Mouse (Mus musculus) cerebellum, adult (tissue): ENCODE results near the gene Srsf9.
"Not testable (repeated sequence)": the region's sequence is repeated elsewhere in the genome, so short reads cannot be mapped to it uniquely, and the experiment has no call there.

Experiments
- ATAC-seq: cut with Nextera tagmentation; 2 replicates; pipeline ENCODE4 v1.9.2; 2017; ENCODE audit warnings: mild to moderate bottlenecking, moderate library complexity, mixed read lengths; ENCODE audit not compliant: insufficient number of reproducible peaks, low FRiP score, low TSS enrichment

Srsf9 gene

DNA sequence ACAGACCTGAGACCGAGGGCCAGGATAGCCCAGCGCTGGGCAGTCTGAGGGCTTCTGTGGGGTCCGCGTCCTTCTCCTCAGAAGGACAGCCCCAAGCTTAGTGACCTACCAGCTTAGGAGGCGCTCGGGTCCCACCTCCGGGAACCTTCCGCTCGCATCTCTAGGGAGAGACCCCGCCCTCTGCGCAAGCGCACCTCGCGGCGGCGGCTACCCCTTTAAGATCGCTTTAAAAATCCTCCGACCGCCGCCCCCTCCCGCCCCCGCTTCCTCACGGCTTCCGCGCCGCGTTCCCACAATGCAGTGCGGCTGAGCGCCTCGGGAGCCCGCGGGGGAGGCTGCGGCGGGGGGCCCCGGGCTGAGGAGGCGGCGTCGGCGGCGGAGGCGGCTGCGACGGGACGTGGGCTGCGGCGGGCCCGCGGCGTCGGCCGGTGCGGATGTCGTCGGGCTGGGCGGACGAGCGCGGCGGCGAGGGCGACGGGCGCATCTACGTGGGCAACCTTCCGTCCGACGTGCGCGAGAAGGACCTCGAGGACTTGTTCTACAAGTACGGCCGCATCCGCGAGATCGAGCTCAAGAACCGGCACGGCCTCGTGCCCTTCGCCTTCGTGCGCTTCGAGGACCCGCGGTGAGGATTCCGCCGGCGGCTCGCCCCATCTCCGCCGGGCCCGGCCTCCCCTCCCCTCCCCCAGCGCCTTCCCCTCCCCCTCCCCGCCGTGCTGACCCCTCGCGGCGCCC lies at the start of gene Srsf9:
Gene Srsf9 (plus strand): TSS at position 303 of the 735 bp plus-strand sequence.
- ATAC-seq = peak; percentile 89

DNA sequence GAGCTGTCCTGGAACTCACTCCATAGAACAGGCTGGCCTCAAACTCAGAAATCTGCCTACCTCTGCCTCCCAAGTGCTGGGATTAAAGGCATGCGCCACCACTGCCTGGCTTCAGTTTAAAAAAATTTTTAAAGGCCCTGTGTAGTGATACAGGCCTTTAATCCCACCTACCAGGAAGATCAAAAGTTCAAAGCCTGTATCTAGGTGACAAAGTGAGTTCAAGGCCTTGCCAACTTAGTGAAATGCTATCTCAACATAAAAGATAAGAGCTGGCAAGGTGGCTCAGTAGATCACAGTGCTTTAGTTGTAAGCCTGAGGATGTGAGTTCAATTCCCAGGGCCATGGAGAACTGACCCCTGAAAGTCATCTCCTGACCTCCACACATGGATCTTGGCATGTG lies 48.9 kb upstream of the Srsf9 start:
- no peak for ATAC-seq

DNA sequence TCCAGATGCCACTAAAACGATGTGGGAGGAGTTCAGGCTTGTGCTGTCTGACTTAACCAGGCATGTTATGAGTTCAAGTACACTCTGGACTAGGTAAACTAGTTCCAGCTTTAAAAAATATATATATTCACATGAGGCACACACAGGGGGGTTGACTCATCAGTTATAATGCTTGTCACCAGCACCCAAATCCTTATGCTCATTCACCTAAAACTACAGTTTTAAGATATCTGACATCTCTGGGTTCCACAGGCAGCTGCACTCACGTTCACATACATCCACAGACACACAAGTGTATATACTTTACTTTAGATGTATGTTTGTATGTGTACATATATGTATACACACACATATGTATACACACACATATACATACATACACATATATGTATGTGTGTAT lies 48.2 kb upstream of the Srsf9 start:
- no peak for ATAC-seq

DNA sequence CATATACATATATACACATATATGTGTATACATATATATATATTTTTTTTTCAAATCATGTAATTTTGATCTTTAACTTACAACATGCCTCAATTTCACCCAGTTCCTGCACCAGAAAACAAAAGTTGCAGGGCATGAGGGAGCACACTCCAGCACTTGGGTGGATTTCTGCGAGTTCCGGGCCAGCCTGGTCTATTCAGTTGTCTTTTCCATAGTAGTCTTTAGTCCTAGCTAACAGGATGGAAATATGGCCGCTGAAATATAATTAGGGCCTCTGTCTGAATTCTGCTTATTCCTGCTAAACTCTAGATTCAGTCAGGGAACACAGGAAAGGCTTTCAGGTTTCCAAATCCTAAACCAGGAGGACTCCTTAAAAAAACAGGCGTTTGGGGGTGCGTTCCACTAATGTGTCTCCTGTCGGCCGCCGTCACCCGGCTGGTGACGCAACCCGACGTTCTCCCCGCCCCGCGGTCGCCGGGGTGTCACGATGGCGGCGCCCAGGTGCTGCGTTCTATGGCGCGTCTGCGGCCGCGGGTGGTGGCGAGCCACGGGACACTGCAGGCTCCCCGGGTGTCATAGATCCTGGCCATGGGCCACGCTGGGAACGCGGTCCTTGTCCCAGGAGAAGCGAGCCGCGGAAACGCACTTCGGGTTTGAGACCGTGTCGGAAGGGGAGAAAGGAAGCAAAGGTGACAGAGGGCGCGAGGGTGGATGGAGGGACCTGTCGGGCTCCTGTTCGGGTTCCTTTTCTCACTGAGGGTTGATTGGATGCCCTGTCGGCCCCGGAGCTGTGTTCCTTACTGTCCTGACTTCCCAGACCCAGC lies 47.5 kb upstream of the Srsf9 start, which contains the start of gene Coq5:
Gene Coq5 (plus strand): TSS at position 441 of the 824 bp plus-strand sequence.
- ATAC-seq = peak; percentile 49; the same call in 1 of the 2 replicates

- ATAC-seq = no peak
Observed at GRCm38 (mm10) chr5:115280050-115280687, 46.8 kb upstream of the Srsf9 start.

DNA sequence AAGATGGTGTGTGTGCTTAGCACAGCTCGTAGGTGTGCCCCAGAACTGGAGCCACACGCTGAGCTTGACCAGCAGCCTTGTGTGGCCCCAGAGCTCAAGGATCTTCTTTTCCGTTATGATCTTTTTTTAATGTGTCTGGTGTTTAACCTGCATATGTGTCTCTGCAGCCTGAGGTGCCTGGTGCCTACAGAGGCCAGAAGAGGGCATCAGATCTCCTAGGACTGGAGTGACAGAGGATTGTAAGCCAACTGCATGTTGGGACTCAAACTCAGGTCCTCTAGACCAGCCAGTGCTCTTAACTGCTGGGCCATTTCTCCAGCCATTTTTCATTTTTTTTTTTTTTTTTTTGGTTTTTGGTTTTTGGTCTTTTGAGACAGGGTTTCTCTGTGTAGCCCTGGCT lies 42.2 kb upstream of the Srsf9 start:
- no peak for ATAC-seq

GRCm38 (mm10) chr5:115294173-115294572 lies 32.8 kb upstream of the Srsf9 start:
- no peak for ATAC-seq

GRCm38 (mm10) chr5:115296347-115296746 lies 30.6 kb upstream of the Srsf9 start:
- no peak for ATAC-seq

DNA sequence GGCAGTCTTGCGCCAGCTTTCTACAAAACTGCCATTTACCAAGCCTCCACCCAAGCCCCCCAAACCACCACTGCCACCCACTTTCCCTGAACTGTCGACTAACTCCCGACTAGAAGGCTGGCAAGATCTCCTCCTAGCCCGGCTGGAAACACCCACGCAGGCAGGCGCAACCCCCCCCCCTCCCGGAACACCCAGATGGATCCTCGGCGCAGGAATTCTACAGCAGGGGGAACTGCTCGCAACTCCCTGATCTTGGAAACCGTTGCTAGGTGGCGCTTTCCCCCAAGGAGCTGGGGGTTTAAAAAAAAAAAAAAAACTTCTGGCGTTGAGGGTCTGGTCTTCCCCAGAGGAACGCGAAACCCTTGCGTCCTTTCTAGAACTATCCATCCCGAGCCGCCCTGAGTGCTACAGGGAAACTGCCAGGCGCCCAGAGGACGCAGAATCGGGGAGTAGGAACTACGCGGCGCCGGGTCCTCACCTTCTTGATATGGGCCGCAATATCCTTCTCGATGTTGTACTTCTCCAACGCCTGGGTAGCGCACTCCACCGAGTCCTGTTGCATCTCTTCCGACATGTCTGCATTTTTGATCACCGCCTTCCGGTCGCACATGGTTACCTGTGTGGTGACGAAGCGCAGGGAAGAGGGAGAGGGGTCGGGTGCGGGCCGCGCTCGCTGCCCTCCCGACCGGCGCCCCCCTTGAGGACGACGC lies 26.8 kb upstream of the Srsf9 start:
- ATAC-seq = peak; percentile 61; the same call in 1 of the 2 replicates

DNA sequence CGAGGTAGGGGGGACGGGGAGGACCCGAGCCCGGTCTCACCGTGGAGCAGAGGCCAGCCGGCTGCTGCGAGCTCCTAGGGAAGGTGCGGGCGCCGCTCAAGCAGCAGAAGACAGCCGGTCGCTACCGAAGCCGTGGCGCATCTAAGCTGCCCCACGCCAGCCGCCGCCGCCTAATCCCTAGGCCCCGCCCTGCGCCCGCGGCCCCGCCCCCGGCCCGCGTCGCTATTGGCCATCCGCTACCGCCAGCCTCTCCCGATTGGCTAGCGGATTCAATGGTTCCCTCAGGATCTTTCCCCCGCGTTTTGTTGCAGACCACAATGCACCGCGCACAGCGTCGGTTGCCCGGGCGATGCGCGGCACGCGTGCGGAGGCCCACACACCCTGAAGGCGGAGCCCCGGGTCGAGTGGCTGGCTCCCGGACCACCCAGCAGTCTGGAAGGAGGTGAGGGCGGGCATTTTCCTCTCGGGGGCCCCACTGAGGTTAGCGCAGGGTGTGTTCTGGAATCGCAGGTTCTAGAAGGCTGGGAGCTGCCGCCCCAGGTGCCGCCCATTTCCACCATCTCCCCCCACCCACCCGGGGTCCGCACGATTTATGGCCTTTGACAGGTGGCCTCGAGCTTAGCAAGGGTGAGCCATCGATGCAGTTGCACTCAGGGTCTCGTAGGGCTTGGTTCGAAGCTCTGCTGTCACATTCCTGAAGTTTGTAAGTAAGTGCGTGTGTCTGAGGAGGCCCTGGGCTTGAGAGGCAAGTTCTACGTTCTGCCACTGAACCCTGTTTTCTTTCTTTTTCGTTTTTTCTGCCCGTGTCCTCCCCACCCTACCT lies 26.0 kb upstream of the Srsf9 start, which contains the start of gene Dynll1:
Gene Dynll1 (minus strand): TSS at position 208 of the 823 bp plus-strand sequence.
- ATAC-seq = peak; percentile 88

GRCm38 (mm10) chr5:115301615-115302014 lies 25.4 kb upstream of the Srsf9 start:
- ATAC-seq = no peak

DNA sequence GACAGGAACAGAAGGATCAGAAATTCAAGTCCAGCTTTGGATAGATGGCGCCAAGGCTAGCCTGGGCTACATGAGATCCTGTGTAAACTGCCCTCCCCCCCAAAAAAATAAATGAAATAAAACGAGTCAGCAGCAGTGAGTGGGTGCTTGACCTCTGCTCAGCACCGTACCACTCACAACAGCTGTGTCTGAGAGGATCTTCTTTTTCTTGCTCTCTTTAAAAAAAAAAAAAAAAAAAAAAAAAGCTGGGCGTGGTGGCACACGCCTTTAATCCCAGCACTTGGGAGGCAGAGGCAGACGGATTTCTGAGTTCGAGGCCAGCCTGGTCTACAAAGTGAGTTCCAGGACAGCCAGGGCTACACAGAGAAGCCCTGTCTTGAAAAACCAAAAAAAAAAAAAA lies 24.8 kb upstream of the Srsf9 start:
- ATAC-seq = not testable (repeated sequence)

DNA sequence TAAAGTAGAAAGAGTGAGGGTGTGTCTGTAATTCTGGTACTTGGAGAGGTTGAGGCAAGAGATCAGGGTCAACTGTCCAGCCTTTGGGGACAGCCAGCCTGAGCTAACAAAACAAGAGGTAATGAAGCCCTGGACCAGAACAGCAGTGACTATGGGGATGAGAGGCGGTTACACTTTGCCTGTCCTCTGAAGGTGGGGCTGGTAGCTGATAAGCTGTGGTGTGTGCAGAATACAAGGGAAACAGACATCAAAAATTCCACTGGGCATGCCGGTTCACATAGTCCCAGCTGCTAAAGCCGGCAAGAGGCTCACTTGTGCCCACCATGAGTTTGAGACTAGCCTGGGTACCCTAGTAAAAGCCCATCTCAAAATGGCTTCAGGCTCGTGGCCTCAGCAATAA lies 14.6 kb upstream of the Srsf9 start:
- no peak for ATAC-seq

DNA sequence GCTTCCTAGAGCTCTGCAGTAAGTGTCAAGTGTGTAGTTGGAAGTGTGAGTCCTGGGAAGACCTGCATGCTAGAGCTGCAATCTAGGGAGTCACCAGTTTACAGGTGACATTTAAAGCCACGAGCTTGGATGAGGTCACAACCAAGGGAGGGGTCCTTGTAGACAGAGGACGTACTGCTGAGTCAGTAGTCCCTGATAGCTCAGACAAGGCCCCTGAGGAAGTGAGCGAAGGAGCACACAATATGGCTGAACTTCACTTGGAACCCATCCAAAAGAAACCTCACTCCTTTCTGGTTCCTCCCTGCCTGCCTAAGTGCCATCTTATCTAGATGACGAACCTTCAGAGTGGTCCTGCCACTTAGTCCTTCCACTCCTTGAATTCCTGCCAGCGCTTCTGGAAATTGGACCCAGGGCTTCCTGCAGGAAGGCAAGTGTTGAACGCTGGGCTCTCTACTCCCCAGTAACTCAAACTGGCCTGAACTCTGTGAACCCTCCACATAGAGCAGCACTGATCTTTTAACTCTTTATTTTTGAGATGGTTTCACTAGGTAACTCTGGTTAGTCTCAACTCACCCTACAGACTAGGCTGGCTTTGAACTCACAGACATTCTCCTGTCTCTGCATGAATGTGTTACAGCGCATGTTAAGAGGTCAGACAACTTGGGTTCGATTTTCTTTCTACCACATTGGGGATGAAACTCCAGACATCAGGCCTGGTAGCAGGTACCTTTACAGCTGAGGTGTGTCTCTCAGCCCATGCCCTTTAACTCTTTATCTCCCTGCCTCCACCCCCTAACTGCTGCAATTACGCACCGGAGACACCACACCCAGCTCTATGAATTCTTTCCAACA lies 13.9 kb upstream of the Srsf9 start:
- ATAC-seq = no peak

GRCm38 (mm10) chr5:115313668-115313943 lies 13.4 kb upstream of the Srsf9 start:
- ATAC-seq = no peak

GRCm38 (mm10) chr5:115316968-115317644 lies 9.9 kb upstream of the Srsf9 start:
- ATAC-seq = no peak

DNA sequence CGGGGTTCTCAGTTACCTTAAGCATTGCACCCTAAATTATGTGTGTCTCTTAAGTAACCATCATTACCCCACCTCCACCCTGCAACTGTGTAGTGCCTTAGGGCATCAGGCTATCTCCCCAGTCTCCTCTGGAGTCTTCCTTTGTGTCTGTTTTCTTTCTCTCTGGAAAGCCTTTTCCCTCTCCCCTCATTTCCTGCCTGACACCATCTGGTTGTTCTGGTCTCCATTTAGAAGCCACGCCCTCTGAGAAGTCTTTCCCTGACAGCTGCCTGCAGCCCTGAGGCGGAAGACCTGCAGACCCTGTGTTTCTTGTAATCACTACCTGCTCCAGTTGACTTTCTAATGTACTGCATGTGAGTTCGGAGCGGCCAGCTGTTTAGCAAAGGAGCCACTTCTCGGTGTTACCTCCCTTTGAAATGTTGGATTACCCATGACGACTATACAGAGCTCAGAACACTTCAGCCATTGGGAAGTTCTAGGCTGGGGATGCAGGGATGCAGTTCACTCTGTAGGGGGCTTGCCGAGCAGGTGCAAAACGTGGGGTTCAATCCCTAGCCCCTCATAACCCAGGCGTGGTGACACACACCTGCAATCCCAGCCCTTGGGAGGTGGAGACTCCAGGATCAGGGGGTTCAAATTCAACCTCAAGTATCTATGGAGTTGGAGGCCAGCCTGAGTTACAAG lies 9.2 kb upstream of the Srsf9 start:
- ATAC-seq = no peak
